Mouse (Mus musculus): ENCODE results near the gene Tedc1. TPM values are rescaled to one million over a fixed set of nuclear protein-coding genes. Genes with fewer than 3 reads are reported as not detected.

Gene Tedc1
- 32.0 and 33.9 TPM in 2 replicates for polyA plus RNA-seq (2015; fragmentation: Nextera tagmentation; extraction: Ambion mirVana)

DNA sequence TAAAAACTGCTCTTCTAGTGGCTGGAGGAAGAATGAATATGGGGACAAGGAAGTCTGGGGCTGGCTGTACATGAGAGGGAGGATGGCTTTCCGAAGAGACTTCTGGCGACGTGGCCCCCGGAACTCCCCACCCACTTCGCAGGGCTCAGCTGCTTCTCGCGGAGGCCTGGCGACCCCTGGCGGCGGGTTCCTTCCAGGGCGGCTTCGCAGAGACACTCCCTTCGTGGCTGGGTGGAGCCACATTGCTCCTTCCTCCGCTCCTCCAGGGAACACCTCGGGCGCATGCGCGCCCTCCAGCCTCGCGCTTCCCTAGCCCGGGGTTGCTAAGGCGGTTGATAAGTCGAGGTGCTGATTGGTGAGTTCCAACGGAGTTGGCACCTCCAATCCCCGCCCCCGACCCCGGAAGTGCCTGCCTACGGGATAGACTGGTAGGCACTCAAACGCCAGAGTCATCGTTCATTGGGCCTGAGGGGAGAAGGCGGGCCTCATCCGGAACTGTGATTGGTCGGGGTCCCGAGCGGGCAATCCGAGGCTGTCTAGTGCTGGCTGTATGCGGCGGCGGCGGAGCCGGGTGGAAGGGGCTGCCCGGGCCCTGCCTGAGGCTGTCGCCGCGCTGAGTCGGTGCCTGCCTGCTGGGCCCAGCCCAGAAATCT is at the start of gene Tedc1:
Gene Tedc1 (plus strand): TSS at position 535 of the 653 bp plus-strand sequence.
- peak; percentile 94 for ATAC-seq (ENCODE audit: insufficient number of reproducible peaks, insufficient read depth, low FRiP score, low TSS enrichment, low read depth)

DNA sequence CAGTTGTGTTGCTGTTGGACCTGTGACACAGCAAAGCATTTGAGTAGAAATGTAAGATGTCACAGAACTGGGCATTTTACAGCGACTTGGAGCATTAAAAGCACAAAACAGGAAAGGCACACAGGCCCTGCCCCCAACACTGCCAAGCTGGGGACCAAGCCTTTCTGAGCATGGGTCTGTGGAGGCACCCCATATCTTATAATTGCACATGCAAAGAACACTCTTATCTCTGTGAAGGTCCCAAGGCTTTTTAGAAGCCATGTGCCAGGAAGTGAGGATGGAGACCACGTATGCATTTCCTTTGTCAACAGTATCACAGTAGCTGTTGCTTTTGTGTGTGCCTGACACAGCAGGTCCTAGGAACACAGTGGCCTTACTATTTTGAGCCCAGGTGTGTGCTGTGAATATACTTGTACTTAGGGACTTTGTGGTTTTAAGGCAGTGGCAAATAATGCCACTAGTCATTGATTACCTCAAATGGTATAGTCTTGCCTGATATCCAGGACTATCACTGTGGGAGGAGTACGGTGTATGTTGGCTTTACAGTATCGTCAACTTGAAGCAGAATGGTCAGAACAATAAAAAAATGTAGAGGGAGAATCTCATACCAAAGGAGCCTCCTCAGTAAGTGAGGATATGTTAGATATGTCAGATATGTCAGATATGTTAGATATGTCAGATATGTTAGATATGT is 48.6 kb upstream of the Tedc1 start:
- no peak overlapping the region for H3K4me3 ChIP-seq
- H3K36me3 ChIP-seq = peaks cover 44% of the 10 kb centered on the region
- H3K27ac ChIP-seq = no peak overlapping the region
- H3K9me3 ChIP-seq = peaks cover 4% of the 10 kb centered on the region; the same call in 1 of the 2 replicates
- H3K27me3 ChIP-seq = no peaks in the 10 kb centered on the region
- H3K4me2 ChIP-seq = no peak overlapping the region
- WGBS = 85% methylated on average over 4 of the region's 4 CpGs
- ATAC-seq (ENCODE audit: insufficient number of reproducible peaks, insufficient read depth, low FRiP score, low TSS enrichment, low read depth) = no peak
- H3K9ac ChIP-seq = no peak overlapping the region
- peaks cover 10% of the 10 kb centered on the region; the same call in 1 of the 2 replicates for H3K4me1 ChIP-seq

More for the DNA sequence above, at the start of gene Tedc1:
- peak within 1 kb of the TSS; percentile 70 for H3K4me3 ChIP-seq
- WGBS = under 1% methylated on average over 46 of the region's 46 CpGs
- H3K9ac ChIP-seq = peak within 1 kb of the TSS; percentile 74
- peak within 1 kb of the TSS; percentile 85 for H3K27ac ChIP-seq
- H3K27me3 ChIP-seq = peaks cover 14% of the 10 kb centered on the region
- peaks cover 8% of the 10 kb centered on the region; the same call in 1 of the 2 replicates for H3K36me3 ChIP-seq
- H3K4me2 ChIP-seq = peak within 1 kb of the TSS; percentile 91
- H3K9me3 ChIP-seq = no peaks in the 10 kb centered on the region
- peaks cover 38% of the 10 kb centered on the region for H3K4me1 ChIP-seq

DNA sequence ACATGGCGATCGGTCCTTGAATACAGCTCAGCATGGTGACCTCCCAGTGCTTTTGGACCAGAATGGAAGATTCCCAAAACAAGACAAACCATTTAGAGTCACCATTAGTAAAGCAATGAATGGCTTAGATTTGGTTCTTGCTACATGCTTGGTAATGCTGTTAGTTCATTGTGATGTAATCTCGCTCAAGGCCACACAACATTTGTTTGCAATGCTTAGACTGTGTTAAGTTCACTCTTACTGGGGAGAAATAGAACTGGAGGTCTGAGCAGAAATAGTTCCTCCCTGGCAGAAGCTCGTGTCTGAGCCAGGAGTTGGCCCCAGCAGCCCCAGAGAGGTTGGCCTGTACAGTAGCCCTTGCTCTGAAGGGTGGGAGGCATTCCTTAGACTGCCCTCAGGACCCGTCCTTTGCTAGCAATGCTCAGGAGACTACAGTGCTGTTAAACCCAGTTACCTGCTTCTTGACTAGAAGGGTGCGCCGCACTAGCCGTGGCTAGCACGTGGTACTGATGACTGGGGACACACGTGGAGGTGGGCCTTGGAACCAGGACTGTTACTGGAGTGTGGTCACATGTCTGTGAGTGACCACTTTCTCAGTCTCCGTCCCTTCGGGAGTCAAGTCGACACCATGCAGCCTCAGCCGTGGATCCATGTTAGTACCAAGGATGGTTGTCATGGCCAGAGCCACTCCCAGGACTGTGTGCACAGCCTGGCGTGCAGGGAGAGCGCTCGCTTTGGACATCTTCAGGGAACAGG is 47.5 kb upstream of the Tedc1 start:
- Histone ChIP-seq H3K9me3 (peaks cover 4% of the 10 kb centered on the region; the same call in 1 of the 2 replicates), H3K36me3 (peaks cover 44% of the 10 kb centered on the region), H3K27ac (no peak overlapping the region), H3K9ac (no peak overlapping the region), H3K4me3 (no peak overlapping the region), H3K27me3 (no peaks in the 10 kb centered on the region), H3K4me1 (0 out of 2 replicates have a peak, but pooled peaks cover 8% of the 10 kb centered on the region), H3K4me2 (no peak overlapping the region)
- 0 out of 2 replicates have a peak, but pooled peaks have one; percentile 11 for ATAC-seq (ENCODE audit: insufficient number of reproducible peaks, insufficient read depth, low FRiP score, low TSS enrichment, low read depth)
- WGBS = 83% methylated on average over 17 of the region's 17 CpGs

DNA sequence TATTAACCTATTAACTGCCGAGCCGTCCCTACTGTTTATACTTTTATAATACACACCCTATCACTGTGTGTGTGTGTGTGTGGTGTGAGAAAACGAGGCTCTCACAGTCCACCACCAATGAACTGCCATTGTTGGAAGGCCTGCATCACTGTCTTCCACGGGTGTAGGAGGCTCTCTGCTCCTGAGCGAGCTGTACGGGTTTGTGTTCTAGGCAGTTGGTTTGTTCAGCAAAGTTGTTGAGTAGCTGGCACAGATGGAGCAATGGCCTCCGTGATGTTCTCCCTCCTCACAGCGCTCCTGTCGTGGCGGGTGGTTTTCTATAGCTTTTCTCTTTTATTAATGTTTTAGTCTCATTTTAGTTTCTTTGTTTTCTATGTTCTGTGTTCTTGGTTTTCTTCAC is 46.4 kb upstream of the Tedc1 start:
- Histone ChIP-seq H3K27me3 (no peaks in the 10 kb centered on the region), H3K27ac (no peak overlapping the region), H3K4me3 (no peak overlapping the region), H3K9me3 (peaks cover 4% of the 10 kb centered on the region; the same call in 1 of the 2 replicates), H3K4me2 (no peak overlapping the region), H3K9ac (no peak overlapping the region), H3K4me1 (0 out of 2 replicates have a peak, but pooled peaks cover 8% of the 10 kb centered on the region), H3K36me3 (peaks cover 49% of the 10 kb centered on the region)
- 85% methylated on average over 10 of the region's 10 CpGs for WGBS
- no peak for ATAC-seq (ENCODE audit: insufficient number of reproducible peaks, insufficient read depth, low FRiP score, low TSS enrichment, low read depth)

DNA sequence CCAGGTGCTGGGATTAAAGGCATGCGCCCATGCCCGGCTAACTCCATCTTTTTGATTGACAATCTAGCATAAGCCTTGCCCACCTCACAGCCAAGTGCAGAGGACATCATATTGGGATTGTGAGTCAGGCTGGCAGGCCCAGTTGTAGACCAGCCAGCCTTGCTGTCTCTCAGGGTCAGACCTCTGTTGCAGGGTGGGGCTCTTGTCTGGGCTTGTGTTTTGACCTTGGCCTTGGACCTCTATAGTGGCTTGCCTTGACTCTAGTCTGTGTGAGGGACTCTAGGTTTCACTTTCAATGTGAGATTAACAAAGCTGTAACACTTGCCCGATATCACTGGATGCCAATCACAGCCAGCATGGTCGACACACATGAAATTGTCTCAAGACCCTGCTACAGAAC is 42.1 kb upstream of the Tedc1 start:
- WGBS = 91% methylated on average over 4 of the region's 4 CpGs
- H3K36me3 ChIP-seq = peaks cover 68% of the 10 kb centered on the region

DNA sequence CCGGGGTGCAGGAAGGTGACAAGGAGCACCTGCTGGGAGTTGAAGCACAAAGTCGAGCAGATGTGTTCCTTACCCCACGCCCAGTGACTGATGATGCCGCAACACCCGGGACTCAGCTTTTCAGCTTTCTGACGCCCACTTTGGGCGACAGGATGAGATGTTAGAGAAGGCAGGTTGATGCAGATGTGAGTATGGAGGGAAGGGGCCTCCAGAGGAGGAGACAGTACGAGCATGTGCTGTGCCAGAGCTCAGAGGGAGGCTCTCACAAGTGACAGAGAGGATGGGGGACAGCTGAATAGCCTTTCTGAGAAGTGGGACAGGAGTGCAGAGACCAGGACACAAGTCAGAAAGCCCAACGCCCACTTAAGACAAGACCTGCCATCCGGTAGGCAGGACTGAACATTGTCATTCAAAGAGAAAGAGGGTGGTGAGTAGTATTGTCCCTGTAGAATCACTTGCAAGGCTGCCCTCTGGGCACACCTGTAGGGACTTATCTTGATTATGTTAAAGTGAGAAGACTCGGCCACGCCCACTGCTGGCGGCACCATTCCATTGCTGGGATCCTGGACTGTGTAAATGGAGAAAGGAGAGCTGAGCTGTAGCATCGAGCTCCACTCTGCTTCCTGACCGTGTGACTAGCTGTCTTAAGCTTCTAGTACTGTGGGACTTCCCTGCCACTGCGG is 41.2 kb upstream of the Tedc1 start:
- Histone ChIP-seq H3K27ac (no peak overlapping the region), H3K9me3 (no peaks in the 10 kb centered on the region), H3K36me3 (peaks cover 73% of the 10 kb centered on the region), H3K4me3 (no peak overlapping the region), H3K9ac (no peak overlapping the region), H3K4me1 (no peaks in the 10 kb centered on the region), H3K4me2 (no peak overlapping the region), H3K27me3 (no peaks in the 10 kb centered on the region)
- ATAC-seq (ENCODE audit: insufficient number of reproducible peaks, insufficient read depth, low FRiP score, low TSS enrichment, low read depth) = no peak
- WGBS = 76% methylated on average over 16 of the region's 16 CpGs

More for the DNA sequence above, 42.1 kb upstream of the Tedc1 start:
- Histone ChIP-seq H3K9me3 (no peaks in the 10 kb centered on the region), H3K27ac (no peak overlapping the region), H3K4me3 (no peak overlapping the region), H3K27me3 (no peaks in the 10 kb centered on the region), H3K9ac (no peak overlapping the region), H3K4me2 (no peak overlapping the region), H3K4me1 (0 out of 2 replicates have a peak, but pooled peaks cover 1% of the 10 kb centered on the region)
- no peak for ATAC-seq (ENCODE audit: insufficient number of reproducible peaks, insufficient read depth, low FRiP score, low TSS enrichment, low read depth)

DNA sequence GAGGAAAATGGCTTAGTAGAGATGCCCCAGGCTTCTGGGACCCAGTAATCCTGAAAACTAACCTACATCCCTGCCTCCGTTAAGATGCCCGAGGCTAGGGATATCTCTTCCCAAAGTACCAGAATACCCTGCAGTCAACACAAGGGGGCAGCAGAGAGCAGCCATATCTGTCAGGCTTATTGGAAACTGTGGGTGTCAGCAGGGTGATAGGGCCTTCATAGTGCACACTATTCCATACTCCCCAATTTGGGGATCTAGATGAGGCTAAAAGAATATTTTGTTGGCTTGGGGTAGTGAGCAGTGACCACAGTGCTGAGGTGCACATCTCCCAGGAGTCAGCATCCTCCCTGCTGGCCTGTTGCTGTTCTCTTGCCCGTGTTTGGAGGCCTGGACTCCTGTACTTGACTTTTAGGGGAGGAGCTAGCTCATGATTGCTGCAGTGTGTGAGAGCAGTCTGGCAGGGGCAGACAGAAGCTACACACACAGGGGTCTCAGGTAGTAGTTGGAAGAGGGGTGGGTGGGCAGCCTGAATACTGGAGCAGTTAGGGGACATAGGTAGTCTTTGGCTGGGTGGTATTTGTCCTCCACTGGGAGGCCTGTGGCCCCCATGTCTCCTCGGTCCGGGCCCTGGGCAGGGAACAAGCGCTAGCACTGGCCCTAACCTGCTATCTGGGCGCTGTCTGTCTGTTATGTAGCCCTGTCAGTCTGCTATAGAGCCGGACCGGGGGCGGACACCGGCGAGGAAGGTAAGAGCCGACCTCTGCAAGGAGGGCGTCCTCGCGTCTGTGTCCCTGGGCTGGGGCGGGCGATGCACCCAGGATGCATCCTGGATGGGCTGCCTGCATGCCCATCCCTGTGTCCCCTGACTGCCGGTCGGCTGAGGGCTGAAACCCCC is 36.5 kb upstream of the Tedc1 start:
- Histone ChIP-seq H3K4me3 (no peak overlapping the region), H3K27ac (no peak overlapping the region), H3K9ac (no peak overlapping the region), H3K4me1 (no peaks in the 10 kb centered on the region), H3K9me3 (no peaks in the 10 kb centered on the region), H3K4me2 (no peak overlapping the region), H3K36me3 (peaks cover 93% of the 10 kb centered on the region), H3K27me3 (no peaks in the 10 kb centered on the region)
- ATAC-seq (ENCODE audit: insufficient number of reproducible peaks, insufficient read depth, low FRiP score, low TSS enrichment, low read depth) = peak; percentile 26; the same call in 1 of the 2 replicates
- WGBS = 84% methylated on average over 20 of the region's 20 CpGs

DNA sequence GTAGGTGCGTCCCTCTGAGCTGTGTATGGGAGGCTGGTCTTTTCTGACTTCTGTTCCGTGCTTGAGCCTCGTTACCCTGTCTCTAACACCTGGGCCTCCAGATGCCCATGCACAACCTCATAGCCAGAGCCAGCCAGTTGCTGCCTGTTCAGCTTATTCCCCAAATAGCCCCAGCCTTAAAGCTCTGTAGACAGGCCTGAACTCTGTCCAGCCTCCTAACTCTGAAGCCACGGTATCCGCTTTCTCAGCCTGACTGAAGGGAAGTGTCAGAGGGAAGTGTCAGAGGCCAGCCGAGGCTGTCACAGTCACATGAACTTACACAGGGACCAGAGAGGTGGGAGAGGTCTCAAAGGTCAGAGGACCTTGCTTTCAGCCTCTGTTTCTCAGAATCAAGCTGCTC is 31.5 kb upstream of the Tedc1 start:
- H3K36me3 ChIP-seq = peaks cover 100% of the 10 kb centered on the region
- no peaks in the 10 kb centered on the region for H3K9me3 ChIP-seq
- no peak overlapping the region for H3K9ac ChIP-seq
- H3K27me3 ChIP-seq = no peaks in the 10 kb centered on the region
- H3K4me3 ChIP-seq = no peak overlapping the region
- no peak for ATAC-seq (ENCODE audit: insufficient number of reproducible peaks, insufficient read depth, low FRiP score, low TSS enrichment, low read depth)
- H3K4me2 ChIP-seq = no peak overlapping the region
- WGBS = 88% methylated on average over 6 of the region's 6 CpGs
- no peaks in the 10 kb centered on the region for H3K4me1 ChIP-seq
- H3K27ac ChIP-seq = no peak overlapping the region

DNA sequence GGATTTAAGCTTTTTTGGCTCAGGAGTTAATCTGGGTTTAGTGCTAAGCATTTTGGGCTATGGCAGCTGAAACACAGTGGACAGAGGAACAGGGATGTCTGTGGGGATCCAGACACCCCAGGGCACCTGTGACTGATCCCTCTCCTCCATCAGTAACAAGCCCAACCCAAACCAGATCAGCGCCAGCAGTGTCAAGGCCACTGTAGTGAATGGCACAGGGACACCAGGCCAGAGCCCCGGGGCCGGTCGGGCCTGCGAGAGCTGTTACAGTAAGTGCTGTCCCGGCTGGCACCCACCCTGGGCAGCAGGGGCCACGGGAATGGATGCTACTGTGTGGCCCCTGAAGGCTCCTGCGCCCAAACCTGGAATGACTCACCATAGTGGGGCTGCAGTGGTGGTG is 25.5 kb upstream of the Tedc1 start:
- H3K36me3 ChIP-seq = peaks cover 100% of the 10 kb centered on the region
- H3K9me3 ChIP-seq = no peaks in the 10 kb centered on the region
- H3K9ac ChIP-seq = no peak overlapping the region
- no peak for ATAC-seq (ENCODE audit: insufficient number of reproducible peaks, insufficient read depth, low FRiP score, low TSS enrichment, low read depth)
- no peaks in the 10 kb centered on the region for H3K27me3 ChIP-seq
- no peak overlapping the region for H3K4me3 ChIP-seq
- no peak overlapping the region for H3K4me2 ChIP-seq
- H3K27ac ChIP-seq = no peak overlapping the region
- 95% methylated on average over 8 of the region's 8 CpGs for WGBS
- H3K4me1 ChIP-seq = no peaks in the 10 kb centered on the region

DNA sequence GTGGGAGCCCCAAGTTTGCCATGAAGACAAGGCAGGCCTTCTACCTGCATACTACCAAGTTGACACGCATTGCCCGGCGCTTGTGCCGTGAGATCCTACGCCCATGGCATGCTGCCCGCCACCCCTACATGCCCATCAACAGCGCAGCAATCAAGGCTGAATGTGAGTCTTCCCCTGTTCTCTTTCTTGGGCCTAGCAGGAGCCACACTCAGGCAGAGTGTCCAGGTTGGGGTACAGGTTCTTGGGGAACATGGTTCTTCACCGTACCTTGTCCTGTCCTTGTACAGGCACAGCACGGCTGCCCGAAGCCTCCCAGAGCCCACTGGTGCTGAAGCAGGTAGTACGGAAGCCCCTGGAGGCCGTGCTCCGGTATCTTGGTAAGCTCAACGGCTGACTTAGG is 24.6 kb upstream of the Tedc1 start:
- H3K9ac ChIP-seq = no peak overlapping the region
- no peak overlapping the region for H3K27ac ChIP-seq
- no peaks in the 10 kb centered on the region for H3K4me1 ChIP-seq
- H3K36me3 ChIP-seq = peaks cover 100% of the 10 kb centered on the region
- no peaks in the 10 kb centered on the region for H3K27me3 ChIP-seq
- H3K4me3 ChIP-seq = no peak overlapping the region
- no peak for ATAC-seq (ENCODE audit: insufficient number of reproducible peaks, insufficient read depth, low FRiP score, low TSS enrichment, low read depth)
- no peak overlapping the region for H3K4me2 ChIP-seq
- no peaks in the 10 kb centered on the region for H3K9me3 ChIP-seq
- WGBS = 95% methylated on average over 14 of the region's 14 CpGs
